Mouse (Mus musculus): ENCODE results near the gene Syt15.
A peak's percentile ranks its signal among the peaks of the same experiment; 100 is the strongest.

Syt15 gene

DNA sequence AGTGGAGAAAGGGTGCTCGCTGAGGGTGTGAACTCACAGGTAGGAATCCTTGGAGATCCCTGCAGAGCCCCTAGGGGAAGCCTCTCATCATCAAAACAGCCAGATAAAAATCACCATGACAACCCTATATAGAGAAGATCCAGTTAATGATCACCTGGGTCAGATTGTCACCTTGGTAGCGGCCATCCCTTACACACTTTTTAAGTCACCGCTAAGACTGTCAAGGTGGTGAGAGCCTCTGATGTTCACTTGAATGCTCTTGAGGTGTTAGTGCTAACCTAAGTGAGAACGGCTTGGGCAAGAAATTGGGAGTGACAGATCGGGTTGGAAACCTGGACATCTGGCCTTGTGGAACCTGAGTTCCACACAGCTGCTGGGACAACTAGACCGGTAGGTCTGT lies at the start of gene Syt15:
Gene Syt15 (plus strand): TSS at position 301 of the 400 bp plus-strand sequence.
- DNase-seq (ENCODE audit: low spot score in 2 of 2), result no peak

DNA sequence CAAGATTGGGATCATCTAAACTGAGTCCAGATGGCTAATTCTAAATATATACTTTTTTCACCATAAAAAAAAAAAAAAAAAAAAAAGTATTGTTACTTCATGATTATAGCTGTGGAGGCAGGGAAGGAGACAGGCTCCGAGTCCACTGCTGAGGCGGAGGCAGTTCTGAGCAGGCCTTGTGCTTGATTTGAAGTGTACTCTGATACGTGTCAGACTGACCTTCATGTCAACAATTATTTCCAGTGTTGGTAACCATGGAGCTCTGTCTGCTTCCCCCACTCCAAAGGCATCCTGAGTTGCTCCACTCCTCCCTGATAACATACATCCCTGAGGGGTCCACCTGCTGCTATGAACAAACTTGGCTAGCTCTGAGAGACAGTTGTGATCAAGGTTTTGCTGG lies 48.3 kb upstream of the Syt15 start:
- DNase-seq (ENCODE audit: low spot score in 2 of 2), result no peak

DNA sequence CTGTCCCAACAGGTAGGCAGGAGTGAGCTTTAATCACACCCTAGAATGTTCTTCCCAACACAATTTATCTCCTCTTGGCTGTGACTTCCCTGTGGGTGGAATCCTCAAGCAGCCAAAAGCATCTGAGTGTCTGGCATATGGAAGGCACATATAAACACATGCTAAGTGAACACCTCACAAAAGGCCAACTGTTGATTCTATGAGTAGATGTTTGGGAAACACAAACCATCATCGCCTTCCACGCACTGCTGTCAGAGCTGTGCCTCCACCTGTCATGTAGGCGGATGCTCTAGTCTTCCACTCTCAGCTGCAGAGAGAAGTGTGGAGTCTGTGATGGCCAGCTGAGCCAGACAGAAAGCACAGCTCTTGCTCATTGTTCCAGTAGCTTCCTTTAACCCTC lies 40.0 kb upstream of the Syt15 start:
- no peak for DNase-seq (ENCODE audit: low spot score in 2 of 2)

DNA sequence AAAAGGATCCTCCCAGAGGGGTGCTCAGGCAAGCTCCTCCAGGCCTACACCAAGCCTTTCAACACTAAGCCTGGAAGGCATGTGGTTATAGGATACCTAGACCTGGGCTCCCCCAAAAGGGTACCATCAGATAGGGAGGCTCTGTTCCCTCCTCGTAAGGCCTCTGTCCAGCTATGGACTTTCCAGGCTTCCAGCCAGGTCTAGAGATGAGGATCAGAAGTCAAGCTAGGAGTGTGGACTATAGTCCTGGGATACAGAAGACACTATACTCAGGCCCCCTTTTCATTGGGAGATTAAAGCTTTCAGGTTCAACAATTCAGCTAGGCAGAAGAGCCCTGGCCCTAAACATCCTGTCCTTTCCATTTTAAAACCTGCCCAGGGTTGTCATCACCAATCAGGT lies 36.3 kb upstream of the Syt15 start:
- DNase-seq (ENCODE audit: low spot score in 2 of 2), result no peak

DNA sequence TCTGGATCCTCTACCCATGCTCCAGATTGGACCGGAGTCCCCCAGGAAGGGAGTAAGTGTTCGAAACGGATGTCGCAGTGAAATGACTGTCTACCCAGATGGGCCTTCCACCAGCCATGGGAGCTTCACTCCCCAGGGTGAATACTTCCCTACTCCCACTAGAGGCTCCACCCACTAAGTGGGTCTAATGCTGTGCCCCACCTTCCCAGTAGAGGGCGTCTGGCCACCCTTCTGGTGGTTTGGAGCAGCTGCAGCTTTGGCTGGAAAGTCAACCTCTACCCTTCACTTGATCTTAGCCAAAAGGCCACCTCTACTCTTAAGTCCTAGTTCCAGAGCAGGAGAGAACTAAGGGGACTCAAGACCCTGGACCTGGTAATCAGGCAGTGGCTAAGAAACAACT lies 30.8 kb upstream of the Syt15 start:
- DNase-seq (ENCODE audit: low spot score in 2 of 2), result peak in 1 of 2 experiments; percentile 9

DNA sequence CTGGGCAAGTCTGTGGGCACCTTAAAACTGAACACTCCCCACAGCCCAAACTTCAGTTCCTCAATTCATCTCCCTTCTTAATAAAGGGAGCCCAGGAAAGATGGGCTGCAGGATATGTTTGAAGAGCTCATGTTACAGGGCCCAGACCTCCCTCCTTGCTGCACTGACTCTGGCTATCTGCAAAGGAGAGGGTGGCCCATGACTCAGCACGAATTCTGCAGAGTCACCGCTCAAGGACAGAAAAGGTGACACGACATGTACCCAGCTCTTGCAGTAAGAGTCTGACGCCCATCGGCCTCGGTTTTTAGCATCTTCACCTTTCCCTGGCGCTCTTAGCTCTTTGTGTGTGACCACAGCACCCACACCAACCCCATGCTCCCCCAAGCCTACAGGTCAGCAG lies 29.0 kb upstream of the Syt15 start:
- no peak for DNase-seq (ENCODE audit: low spot score in 2 of 2)

DNA sequence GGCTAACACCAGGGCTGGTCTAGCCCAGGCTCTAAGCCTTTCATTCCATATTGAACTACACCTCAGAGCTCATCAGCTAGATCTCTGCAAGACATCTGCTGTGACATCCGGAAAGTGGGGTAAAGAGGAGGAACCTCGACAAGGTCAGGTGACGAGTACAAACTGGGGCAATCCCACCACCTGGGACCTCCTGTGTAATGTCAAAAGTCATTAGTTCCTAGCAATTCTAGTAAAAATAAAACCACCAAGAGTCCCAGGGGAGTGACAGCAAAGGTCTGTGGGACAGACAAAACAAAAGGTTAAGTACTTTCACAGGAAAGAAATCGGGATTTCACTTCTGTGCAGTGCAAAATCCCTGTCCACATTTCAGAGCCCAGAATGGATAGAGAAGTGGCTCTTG lies 25.5 kb upstream of the Syt15 start:
- no peak for DNase-seq (ENCODE audit: low spot score in 2 of 2)

DNA sequence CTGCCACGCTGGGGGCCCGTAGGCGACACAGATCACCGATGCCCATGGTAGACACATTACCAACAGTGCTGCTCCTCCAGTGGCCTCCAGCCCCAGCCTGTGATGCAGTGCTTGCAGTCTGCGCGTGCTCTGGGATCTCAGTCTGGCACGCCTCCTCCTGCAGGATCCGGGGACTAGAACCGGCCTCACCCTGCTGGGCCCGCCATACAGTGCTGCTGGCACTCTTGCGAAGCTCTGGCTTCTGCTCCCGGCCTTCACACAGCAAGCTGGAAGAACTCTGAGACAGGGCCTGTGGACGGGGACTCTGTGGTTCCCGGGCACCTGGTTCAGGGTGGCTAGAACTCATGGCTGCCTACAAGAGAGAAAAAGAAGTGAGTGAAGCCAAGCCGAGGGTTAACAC lies 23.9 kb upstream of the Syt15 start:
- no peak for DNase-seq (ENCODE audit: low spot score in 2 of 2)

DNA sequence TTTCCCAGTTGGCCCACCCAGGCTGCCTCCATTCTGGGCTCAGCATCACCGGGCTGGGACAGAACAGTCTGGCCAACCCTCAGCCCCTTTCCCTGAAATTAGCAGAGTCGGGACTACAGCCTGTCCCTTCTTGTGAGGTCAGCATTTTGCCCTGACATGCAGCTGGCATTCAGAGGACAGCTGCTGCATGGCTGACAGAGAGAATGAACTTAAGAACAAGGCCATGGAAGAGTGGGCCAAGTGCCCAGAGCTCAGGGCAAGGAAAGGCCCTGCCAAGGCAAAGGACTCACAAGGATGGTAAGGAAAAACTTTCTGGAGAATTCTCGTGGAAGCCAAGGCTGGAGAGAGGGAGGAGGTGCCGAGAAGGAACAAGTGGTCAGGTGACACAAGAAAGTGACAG lies 22.7 kb upstream of the Syt15 start:
- DNase-seq (ENCODE audit: low spot score in 2 of 2), result no peak

DNA sequence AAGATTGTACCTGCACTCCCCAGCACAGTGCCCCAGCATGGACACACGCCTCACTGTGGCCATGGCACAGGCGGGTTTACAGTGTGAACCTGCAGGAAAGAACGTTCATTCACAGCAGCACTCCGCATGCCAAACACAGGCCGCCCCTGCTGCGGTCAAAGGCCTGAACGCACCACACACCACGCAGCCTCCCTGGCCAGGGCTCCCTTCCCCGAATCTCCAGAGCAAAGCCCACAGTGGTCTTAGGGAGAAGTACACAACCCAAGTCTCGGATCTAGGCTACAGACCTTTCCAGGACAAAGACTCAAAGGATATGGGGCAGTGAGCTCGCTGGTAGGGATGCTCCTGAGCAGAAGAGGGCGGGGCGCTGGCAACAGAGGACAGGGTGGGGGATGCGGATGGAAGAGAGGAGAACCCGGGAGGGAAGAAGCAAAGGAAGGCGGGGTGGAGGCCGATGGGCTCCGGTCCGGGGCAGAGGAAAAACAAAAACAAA lies 18.6 kb upstream of the Syt15 start:
- DNase-seq (ENCODE audit: low spot score in 2 of 2), result no peak

DNA sequence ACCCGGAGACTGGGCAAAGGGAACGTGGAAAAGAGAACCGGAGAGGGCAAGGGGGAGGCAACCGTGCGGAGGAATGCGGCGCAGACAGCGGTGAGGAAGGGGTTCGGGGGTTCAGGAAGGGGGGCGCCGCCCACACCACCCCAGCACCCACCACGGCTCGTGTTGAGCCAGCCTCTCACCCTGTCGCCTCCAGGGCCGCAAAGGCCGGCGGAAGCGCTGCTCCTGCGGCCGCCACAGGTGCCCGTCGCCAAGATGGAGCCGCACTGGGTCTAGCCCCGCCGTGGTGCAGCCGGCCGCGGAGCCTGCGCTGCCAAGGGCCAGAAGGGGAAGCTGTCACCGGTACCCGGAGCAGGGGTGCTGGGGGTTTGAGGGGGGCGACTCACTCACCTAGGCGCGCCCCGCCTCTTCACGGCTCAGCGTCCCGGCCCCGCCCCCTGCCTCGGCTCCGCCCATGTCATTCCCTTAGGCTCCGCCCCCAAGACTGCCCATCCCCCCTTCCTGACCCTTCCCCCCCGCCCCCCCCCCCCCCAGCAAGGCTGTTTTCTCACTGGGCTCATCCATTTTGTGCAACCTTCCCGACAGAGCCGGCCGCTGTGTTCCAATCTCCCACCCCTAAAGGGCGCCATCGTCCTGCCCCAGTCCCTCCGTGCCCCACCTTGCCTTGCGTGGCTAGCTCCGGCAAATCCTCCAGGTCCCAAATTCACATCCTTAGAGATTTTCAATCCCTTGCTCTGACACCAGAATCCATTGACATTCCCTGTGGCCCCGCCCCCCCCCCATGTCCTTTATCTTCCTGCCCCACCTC lies 18.0 kb upstream of the Syt15 start, which contains the start of gene Gprin2:
Gene Gprin2 (minus strand): TSS at position 423 of the 805 bp plus-strand sequence.
- peak in 1 of 2 experiments; percentile 8 for DNase-seq (ENCODE audit: low spot score in 2 of 2)

DNA sequence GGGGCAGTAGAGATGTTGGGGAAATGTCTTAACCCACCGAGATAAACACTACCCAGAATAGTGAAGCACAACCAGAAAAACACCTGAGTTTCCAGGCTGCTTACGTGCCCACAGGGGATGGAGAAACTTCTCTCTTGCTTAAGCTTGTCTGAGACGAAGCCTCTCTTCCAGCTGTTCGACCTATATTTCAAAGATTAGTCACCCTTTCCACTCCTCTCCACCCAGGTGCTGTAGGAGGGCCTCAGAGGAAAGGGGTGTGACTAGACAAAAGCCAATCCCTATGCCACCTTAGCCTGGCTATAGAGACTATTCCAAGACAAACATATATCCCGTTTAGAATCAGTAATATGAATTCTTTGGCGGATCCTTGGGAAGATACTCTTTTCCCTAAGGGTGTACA lies 11.4 kb upstream of the Syt15 start:
- no peak for DNase-seq (ENCODE audit: low spot score in 2 of 2)

DNA sequence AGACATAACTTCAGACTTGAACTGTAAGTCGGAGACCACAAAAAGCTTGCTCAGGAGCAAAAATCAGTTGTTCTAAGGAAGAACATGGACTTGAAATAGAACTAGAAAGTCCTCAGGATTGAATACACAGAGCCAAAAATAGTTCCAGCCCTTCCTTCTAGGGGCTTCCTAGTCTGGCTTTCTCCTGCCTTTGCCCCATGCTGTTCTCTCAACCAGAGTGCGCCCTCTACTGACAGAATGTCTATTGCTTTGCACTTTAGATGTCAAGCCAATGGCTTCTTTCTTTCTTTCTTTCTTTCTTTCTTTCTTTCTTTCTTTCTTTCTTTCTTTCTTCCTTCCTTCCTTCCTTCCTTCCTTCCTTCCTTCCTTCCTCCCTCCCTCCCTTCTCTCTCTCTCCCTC lies 10.7 kb upstream of the Syt15 start:
- DNase-seq (ENCODE audit: low spot score in 2 of 2), result no peak

DNA sequence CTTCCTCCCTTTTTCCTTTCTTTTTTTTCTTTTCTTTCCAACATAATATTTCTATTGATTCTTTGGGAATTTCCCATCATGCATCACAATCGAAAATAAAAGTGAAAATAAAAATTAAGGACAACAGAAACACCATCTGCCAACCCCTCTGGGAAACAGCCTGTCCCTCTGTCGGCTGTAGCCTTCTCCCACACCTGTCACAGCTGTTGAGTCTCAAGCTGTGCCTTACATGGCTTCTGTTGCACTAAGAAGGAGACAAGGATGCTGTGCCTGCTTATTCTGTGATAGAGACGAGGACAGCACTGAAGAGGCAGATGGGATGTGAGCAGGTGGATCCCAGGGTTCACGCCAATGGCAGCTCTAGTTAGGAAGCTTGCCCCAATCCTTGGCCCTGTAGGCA lies 10.3 kb upstream of the Syt15 start:
- no peak for DNase-seq (ENCODE audit: low spot score in 2 of 2)

DNA sequence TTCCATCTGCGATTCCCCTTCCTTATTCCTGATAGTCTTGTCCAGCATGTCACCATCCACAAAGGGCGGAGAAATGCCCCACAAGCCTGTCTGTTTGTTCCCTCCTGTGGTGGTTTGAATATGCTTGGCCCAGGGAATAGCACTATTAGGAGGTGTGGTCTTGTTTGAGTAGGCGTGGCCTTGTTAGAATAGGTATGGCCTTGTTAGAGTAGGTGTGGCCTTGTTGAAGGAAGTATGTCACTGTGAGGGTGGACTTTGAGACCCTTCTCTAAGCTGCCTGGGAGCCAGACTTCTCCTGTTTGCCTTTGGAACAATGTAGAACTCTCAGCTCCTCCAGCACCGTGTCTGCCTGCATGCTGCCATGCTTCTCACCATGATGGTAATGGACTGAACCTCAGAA lies 9.5 kb upstream of the Syt15 start:
- DNase-seq (ENCODE audit: low spot score in 2 of 2), result no peak

DNA sequence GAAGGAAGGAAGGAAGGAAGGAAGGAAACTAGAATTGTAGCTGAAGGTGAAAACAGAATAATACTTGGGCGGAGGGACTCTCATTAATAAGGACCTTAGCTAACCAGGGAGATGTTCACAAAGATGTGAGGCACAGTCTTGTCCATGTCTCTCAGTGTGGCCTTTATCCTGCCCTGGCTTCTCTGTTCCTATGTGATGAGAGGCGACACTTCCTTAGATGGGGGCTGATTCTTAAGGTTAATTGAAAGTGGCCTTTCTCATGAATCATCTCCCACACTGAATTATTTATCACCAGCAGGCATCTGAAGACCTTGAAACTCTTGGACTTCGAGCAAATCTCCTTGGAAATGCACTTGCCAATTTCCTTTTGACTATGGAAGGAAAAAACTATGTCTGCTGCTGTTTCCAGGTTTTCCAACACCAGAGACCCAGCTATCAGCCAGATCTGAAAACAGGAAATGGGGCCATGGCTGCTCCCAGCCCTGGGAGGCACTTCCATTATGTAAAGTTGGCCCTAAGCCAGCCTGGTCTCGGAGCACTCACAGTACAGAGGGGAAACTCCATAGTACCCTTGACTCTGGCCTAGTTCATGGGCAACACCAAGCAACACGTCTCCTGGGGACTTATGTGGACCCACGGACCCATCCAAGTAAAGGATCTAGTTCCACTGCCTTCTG lies 3.8 kb upstream of the Syt15 start:
- DNase-seq (ENCODE audit: low spot score in 2 of 2), result no peak

DNA sequence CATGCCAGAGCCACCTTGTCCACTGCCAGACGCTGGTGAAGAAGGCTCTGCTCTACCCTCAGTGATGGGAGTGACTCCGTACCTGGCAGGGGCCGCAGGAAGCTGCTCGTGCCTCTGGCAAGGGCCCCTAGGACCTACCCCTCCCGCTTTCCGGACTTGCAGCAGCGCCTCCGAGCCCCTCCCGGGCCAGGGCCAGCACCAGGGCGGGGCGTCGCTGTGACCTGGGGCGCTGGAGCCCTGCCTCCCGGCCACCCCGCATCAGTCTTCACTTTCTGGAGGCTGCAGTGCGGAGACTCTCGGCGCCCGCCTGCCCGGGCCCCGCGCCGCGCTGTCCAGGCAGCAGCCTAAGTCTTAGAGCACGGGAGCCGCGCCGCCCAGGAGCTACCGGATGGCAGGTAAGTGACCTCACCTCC lies 397 bp downstream of the Syt15 start:
- DNase-seq (ENCODE audit: low spot score in 2 of 2), result no peak

DNA sequence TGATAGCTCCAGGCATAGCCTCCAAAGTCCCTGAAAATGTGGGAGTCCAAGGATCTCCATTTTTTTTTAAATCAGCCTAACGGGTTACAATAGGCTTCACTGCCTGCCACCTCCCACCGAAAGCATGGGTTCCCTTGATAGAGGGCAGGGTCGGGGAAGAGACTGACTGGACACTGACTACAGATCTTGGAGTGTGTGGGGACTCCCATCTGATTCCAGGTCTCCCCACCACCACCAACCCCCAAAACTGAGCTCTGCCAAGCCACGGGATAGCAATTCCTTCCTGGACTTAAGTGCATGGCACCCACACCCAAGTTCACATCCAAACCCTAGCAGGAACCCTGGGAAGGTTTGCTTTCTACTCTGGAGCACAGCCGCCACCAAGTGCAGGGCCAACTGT lies 1.0 kb downstream of the Syt15 start:
- DNase-seq (ENCODE audit: low spot score in 2 of 2), result no peak

DNA sequence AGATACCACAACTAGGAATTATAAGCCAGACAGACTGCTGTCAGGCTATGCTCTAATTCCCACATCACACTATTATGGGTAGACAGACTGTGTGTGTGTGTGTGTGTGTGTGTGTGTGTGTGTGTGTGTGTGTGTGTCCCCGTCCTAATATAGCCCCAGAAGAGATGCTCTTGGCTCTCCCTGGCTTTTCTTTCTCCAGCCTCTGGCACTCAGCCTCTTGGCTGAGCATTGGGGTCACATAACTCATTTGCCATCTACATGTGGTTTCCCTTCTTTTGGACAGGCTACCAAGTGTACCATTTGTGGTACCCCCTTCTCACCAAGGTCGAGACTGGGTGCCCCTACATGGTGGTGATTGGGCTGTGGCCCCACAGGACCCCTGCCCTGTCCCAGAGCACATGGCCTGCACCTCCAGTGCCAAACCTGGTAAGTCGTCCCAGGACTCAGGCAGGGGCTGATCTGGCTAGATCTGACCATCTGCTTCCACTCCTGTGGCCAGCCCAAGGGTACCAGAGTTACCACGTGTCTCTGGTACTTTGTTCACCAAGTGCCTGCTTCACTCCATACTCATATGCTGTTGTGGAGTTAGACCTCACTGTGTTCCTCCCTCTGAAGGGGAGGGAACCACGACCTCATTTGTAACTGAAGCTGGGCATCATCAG lies 2.2 kb downstream of the Syt15 start:
- DNase-seq (ENCODE audit: low spot score in 2 of 2), result no peak

DNA sequence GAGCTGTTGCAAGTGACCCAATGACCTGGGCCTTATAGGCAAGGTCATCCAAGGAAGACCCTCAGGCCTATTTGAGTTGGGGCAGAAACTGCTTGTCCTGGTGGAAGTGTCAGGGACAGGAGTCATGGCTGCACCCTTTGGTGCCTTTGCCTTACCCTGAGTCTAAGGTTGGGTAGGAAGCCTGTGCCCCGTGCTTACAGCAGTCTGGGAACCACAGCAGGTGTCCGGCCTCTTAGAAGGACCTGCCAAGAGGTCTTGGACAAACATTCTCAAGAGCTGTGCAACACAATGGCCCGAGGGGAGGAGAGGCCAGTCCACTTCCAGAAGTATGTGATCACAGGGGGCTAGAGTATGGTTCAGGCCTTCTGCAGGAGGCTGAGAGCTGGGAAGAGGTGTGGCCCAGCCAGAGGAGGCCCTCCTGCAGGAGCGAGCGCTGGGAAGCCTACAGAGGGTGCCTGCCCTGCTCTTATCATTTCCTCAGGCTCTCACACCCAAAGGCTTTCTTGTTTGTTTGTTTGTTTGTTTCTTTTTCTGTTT lies 4.0 kb downstream of the Syt15 start:
- no peak for DNase-seq (ENCODE audit: low spot score in 2 of 2)

DNA sequence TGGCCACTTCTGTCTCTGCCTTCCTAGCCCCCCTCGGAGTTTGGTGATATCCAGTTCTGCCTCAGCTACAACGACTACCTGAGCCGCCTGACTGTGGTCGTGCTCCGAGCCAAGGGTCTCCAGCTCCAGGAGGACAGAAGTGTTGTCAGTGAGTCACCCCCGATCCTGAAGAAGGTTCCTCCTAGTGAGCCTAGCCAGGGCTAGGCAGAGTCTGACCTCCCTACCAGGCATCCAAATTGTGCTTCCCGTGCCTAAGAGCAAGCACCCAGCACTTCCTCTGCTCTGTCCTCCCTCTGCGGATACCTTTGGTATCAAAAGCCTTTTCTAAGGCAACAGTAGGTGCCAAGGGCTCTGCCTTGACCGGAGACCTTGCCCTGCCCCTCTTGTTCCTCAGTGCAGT lies 6.6 kb downstream of the Syt15 start:
- no peak for DNase-seq (ENCODE audit: low spot score in 2 of 2)

DNA sequence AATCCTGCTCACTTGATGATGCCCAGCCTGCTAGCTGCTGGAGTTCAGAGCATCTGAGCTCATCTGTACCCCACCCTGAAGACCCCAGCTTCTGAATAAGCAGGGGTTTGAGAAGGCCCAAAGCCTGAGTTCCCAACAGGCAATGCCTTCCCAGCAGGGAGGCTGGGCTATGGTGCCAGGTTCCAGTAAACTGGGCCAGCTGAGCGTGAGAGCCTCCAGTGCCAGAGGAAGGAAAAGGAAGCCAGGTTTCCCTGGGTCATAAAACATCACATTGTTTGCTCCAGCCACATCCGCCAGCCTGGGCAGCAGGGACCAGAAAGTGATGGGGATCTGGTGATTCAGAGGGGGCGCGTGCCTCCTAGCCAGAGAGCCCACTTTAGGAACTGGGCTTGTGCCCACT lies 7.2 kb downstream of the Syt15 start:
- no peak for DNase-seq (ENCODE audit: low spot score in 2 of 2)
